ENCODE assay signal across 18 mouse cellular contexts in the genomic region with DNA sequence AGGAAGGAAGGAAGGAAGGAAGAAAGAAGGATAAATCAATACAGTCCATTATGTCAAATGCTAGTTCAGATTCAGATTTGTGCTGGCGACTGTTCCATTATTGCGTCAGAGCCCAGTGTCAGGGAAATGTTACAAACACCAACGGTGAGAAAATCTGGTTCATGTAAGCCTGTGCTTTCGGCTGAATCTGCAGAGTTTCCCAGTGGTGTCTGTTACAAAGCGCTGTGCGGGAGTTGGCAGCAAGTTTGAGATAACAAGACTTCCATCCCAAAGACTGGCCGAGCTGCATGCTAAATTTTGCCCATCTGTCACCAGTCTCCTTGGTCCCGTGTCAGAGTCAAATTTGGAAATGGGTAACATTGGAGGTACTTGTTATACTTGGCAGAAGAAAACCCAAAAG.
DNase-seq lines count a peak whose midpoint lies in the region; ATAC-seq and TF ChIP-seq lines count a peak whose summit lies in the region.
"Had no signal": no experiment of that assay in that cellular context is flagged by ENCODE, and none has a peak within 500 bp of the region (broad histone marks: within the 10 kb centered on the region; RNA-seq: fewer than 3 reads in every experiment).

No protein-coding gene starts in this region.

- H3K4me1 ChIP-seq in forebrain, embryonic 15.5 days = 0 out of 2 replicates have a peak, but pooled peaks cover 5% of the 10 kb centered on the region
- no peaks in the 10 kb centered on the region; the same call in 1 of the 2 replicates for H3K4me1 ChIP-seq in forebrain, embryonic 12.5 days
- H3K4me1 ChIP-seq in lung, postnatal 0 days (ENCODE audit: insufficient read depth, low read depth, low read length) = no peaks in the 10 kb centered on the region
- no peaks in the 10 kb centered on the region for H3K4me1 ChIP-seq in kidney, adult 2 months (ENCODE audit: control insufficient read depth, insufficient read depth, low read length)

- no peak overlapping the region for H3K4me3 ChIP-seq in forebrain, embryonic 15.5 days
- H3K4me3 ChIP-seq in forebrain, embryonic 12.5 days (replicated peaks) = no peak overlapping the region
- no peak overlapping the region for H3K4me3 ChIP-seq in left cerebral cortex, adult 2 months
- no peak overlapping the region for H3K4me3 ChIP-seq in lung, postnatal 0 days (ENCODE audit: low read depth, low read length)
- H3K4me3 ChIP-seq in kidney, adult 2 months (ENCODE audit: insufficient read depth, low read depth, low read length) = no peak overlapping the region
- H3K4me3 ChIP-seq: embryonic facial prominence, embryonic 10.5 days; midbrain, embryonic 13.5 days had no signal

- peak; percentile 75; the same call in 1 of the 2 replicates for ATAC-seq in forebrain, embryonic 15.5 days (replicated peaks)
- ATAC-seq in forebrain, embryonic 12.5 days (ENCODE audit: low FRiP score) = no peak
- no peak for ATAC-seq in lung, postnatal 0 days
- ATAC-seq: intestine, postnatal 0 days; midbrain, embryonic 13.5 days had no signal

- peak; percentile 12 to 14 for DNase-seq in left cerebral cortex, adult 18-20 months (ENCODE audit: low spot score in 2 of 2)
- DNase-seq in left cerebral cortex, adult 2 months (ENCODE audit: extremely low spot score in 1 of 2, low spot score in 2 of 2) = no peak
- DNase-seq in brain, adult 2 months (ENCODE audit: low read depth, low spot score) = peak; percentile 56
- peak; percentile 36 for DNase-seq in lung, postnatal 0 days (ENCODE audit: low spot score)
- no peak for DNase-seq in kidney, adult 2 months
- DNase-seq: cerebellum, adult 2 months; gastrocnemius, postnatal 10 days; thymus, postnatal 4 days had no signal

- no peak overlapping the region for H3K4me2 ChIP-seq in forebrain, embryonic 15.5 days (replicated peaks)
- H3K4me2 ChIP-seq in forebrain, embryonic 12.5 days = no peak overlapping the region
- no peak overlapping the region for H3K4me2 ChIP-seq in lung, postnatal 0 days (replicated peaks; ENCODE audit: low read depth, low read length)
- H3K4me2 ChIP-seq: heart, embryonic 11.5 days; liver, embryonic 11.5 days; midbrain, embryonic 13.5 days had no signal

- TF ChIP-seq POLR2A in kidney, adult 2 months (IDR thresholded peaks at IDR 0.05; ENCODE audit: low read depth, low read length) = no peak

- no peak for TF ChIP-seq CTCF in left cerebral cortex, adult 2 months (IDR thresholded peaks at IDR 0.05)
- no peak for TF ChIP-seq CTCF in lung, postnatal 0 days (IDR thresholded peaks at IDR 0.05)
- no peak for TF ChIP-seq CTCF in kidney, adult 2 months (conservative IDR thresholded peaks at IDR 0.05; ENCODE audit: insufficient read depth, insufficient read length, low read depth, low read length)

- H3K9ac ChIP-seq in forebrain, embryonic 15.5 days (replicated peaks) = no peak overlapping the region
- H3K9ac ChIP-seq in forebrain, embryonic 12.5 days = no peak overlapping the region
- no peak overlapping the region for H3K9ac ChIP-seq in lung, postnatal 0 days (replicated peaks; ENCODE audit: low read depth)
- H3K9ac ChIP-seq: midbrain, embryonic 13.5 days had no signal

- no peaks in the 10 kb centered on the region for H3K9me3 ChIP-seq in forebrain, embryonic 15.5 days
- H3K9me3 ChIP-seq in forebrain, embryonic 12.5 days = no peaks in the 10 kb centered on the region
- no peaks in the 10 kb centered on the region for H3K9me3 ChIP-seq in lung, postnatal 0 days (ENCODE audit: low read length)
- H3K9me3 ChIP-seq: embryonic facial prominence, embryonic 10.5 days; G1E; midbrain, embryonic 13.5 days had no signal

- TF ChIP-seq EP300 in lung, postnatal 0 days (IDR thresholded peaks at IDR 0.05) = no peak

- intact Hi-C loops in left cerebral cortex, adult 2 months (cut with DNase I) = no loop called here

- no peaks in the 10 kb centered on the region for H3K36me3 ChIP-seq in forebrain, embryonic 15.5 days
- H3K36me3 ChIP-seq in forebrain, embryonic 12.5 days (replicated peaks) = no peaks in the 10 kb centered on the region
- H3K36me3 ChIP-seq in lung, postnatal 0 days (ENCODE audit: insufficient read depth, low read length) = no peaks in the 10 kb centered on the region
- H3K36me3 ChIP-seq in kidney, adult 2 months (ENCODE audit: control insufficient read depth, insufficient read depth, low read length) = no peaks in the 10 kb centered on the region
- H3K36me3 ChIP-seq: embryonic facial prominence, embryonic 10.5 days; G1E; midbrain, embryonic 13.5 days had no signal

- no peak overlapping the region for H3K27ac ChIP-seq in forebrain, embryonic 15.5 days (replicated peaks)
- no peak overlapping the region for H3K27ac ChIP-seq in forebrain, embryonic 12.5 days
- H3K27ac ChIP-seq in left cerebral cortex, adult 2 months = no peak overlapping the region
- H3K27ac ChIP-seq in lung, postnatal 0 days (ENCODE audit: low read length) = no peak overlapping the region
- no peak overlapping the region for H3K27ac ChIP-seq in kidney, adult 2 months (ENCODE audit: insufficient read depth, low read depth, low read length)
- H3K27ac ChIP-seq: embryonic facial prominence, embryonic 10.5 days; macrophage; midbrain, embryonic 13.5 days; stomach, postnatal 0 days had no signal

- no peaks in the 10 kb centered on the region for H3K27me3 ChIP-seq in forebrain, embryonic 15.5 days
- no peaks in the 10 kb centered on the region for H3K27me3 ChIP-seq in forebrain, embryonic 12.5 days
- H3K27me3 ChIP-seq in lung, postnatal 0 days (replicated peaks; ENCODE audit: insufficient read depth, low read length) = no peaks in the 10 kb centered on the region
- no peaks in the 10 kb centered on the region for H3K27me3 ChIP-seq in kidney, adult 2 months (replicated peaks; ENCODE audit: control insufficient read depth, insufficient read depth, low read length)
- H3K27me3 ChIP-seq: midbrain, embryonic 13.5 days had no signal

- WGBS in forebrain, embryonic 15.5 days = 47% methylated on average over 8 of the region's 8 CpGs
- 90% methylated on average over 8 of the region's 8 CpGs for WGBS in forebrain, embryonic 12.5 days
- 46% methylated on average over 8 of the region's 8 CpGs for WGBS in lung, postnatal 0 days
- 45% methylated on average over 8 of the region's 8 CpGs for WGBS in kidney, adult 2 months

Comparison
In these comparisons a context has a peak if more than half of its experiments do, and no peak if none do; other contexts are left out.
1. DNase-seq: peak in left cerebral cortex, adult 18-20 months (2 of 2), brain, adult 2 months (single experiment) and lung, postnatal 0 days (single experiment); none in left cerebral cortex, adult 2 months (0 of 2) and kidney, adult 2 months (single experiment).